Mouse (Mus musculus) liver, postnatal 0 days (tissue): ENCODE data around the gene Lrsam1. TPM values are rescaled to one million over a fixed set of nuclear protein-coding genes. Genes with fewer than 3 reads are reported as not detected.

Experiments
- ATAC-seq: fragments of 200-750 bp; cut with Nextera tagmentation; 2 replicates; pipeline ENCODE4 v1.8.0; 2017; ENCODE audit warnings: mild to moderate bottlenecking, moderate library complexity
- DNase-seq: peaks from one replicate; pipeline ENCODE4 v3.0.0-alpha.2; 2016
- H3K27ac ChIP-seq: fragments of 300-500 bp; sonication (generic); 2 replicates; pipeline ENCODE4 v1.5.1; 2014; ENCODE audit warnings: antibody characterized with exemption, moderate library complexity, mild to moderate bottlenecking, low read depth
- H3K27me3 ChIP-seq: fragments of 300-500 bp; sonication (generic); 2 replicates; pipeline ENCODE4 v1.6.1; 2014; ENCODE audit warnings: low read length, control low read depth, mixed read lengths; ENCODE audit not compliant: insufficient read depth
- H3K36me3 ChIP-seq: fragments of 300-500 bp; sonication (generic); replicated peaks from 2 replicates; pipeline ENCODE4 v1.6.1; 2014; ENCODE audit warnings: mild to moderate bottlenecking, control low read depth, low read length, moderate library complexity, mixed read lengths; ENCODE audit not compliant: insufficient read depth
- H3K4me1 ChIP-seq: fragments of 300-500 bp; sonication (generic); 2 replicates; pipeline ENCODE4 v1.6.1; 2014; ENCODE audit warnings: antibody characterized with exemption, mild to moderate bottlenecking, control low read depth; ENCODE audit not compliant: insufficient read depth
- H3K4me2 ChIP-seq: fragments of 300-500 bp; sonication (generic); 2 replicates; pipeline ENCODE4 v1.6.1; 2014; ENCODE audit warnings: low read depth, mild to moderate bottlenecking, low read length, moderate library complexity, mixed read lengths
- H3K4me3 ChIP-seq: fragments of 300-500 bp; sonication (generic); 2 replicates; pipeline ENCODE4 v1.5.1; 2014; ENCODE audit warnings: low read depth, low read length
- H3K9ac ChIP-seq: fragments of 300-500 bp; sonication (generic); replicated peaks from 2 replicates; pipeline ENCODE4 v1.6.1; 2014; ENCODE audit warnings: mild to moderate bottlenecking, moderate library complexity
- H3K9me3 ChIP-seq: fragments of 300-500 bp; sonication (generic); 2 replicates; pipeline ENCODE4 v1.6.1; 2016; ENCODE audit warnings: mild to moderate bottlenecking, control low read depth, low read length, mixed read lengths
- CTCF ChIP-seq: sonication (generic); IDR thresholded peaks from 2 replicates; pipeline ENCODE4 v1.5.1; 2016; ENCODE audit warnings: antibody characterized with exemption, low read depth
- EP300 ChIP-seq: IDR thresholded peaks from 2 replicates; pipeline ENCODE4 v1.6.1; 2016; ENCODE audit warnings: antibody characterized with exemption, low read depth, mild to moderate bottlenecking
- WGBS: fragments of 180-500 bp; shearing (Covaris S2); extraction: QIAGEN DNeasy Blood & Tissue Kit; methylation state at CpG from one replicate; pipeline ENCODE4 v1.1.7; 2014; ENCODE audit not compliant: insufficient replicate concordance; 5-methylcytosine and 5-hydroxymethylcytosine counted together
- polyA plus RNA-seq: library from polyadenylated mRNA; unstranded; fragments of >200 nt; fragmentation: Nextera tagmentation; extraction: Ambion mirVana; gene quantifications from 2 replicates; pipeline ENCODE4 v1.2.1, GENCODE M21; 2015

Lrsam1 gene
- polyA plus RNA-seq, 1 experiment from 2014 or later: 1.6 TPM

- no peak overlapping the region for H3K27ac ChIP-seq
- H3K9me3 ChIP-seq: no peaks in the 10 kb centered on the region
- ATAC-seq (no peak), DNase-seq (peak; percentile 59)
- H3K36me3 ChIP-seq: peaks cover 5% of the 10 kb centered on the region
- no peaks in the 10 kb centered on the region for H3K4me1 ChIP-seq
- no peaks in the 10 kb centered on the region for H3K27me3 ChIP-seq
- TF ChIP-seq CTCF (peak; percentile 75), EP300 (no peak)
- WGBS: 70% methylated on average over 5 of the region's 5 CpGs
- no peak overlapping the region for H3K4me3 ChIP-seq
- H3K4me2 ChIP-seq: no peak overlapping the region
- no peak overlapping the region for H3K9ac ChIP-seq
Observed at GRCm38 (mm10) chr2:32939418-32939817, 22.0 kb downstream of the Lrsam1 start.

- no peak overlapping the region for H3K27ac ChIP-seq
Observed at GRCm38 (mm10) chr2:32938741-32939140, 22.7 kb downstream of the Lrsam1 start.

GRCm38 (mm10) chr2:32931730-32932129 lies 29.7 kb downstream of the Lrsam1 start:
- Histone ChIP-seq H3K4me3 (no peak overlapping the region), H3K4me1 (peaks cover 4% of the 10 kb centered on the region; the same call in 1 of the 2 replicates), H3K36me3 (peaks cover 6% of the 10 kb centered on the region), H3K27me3 (no peaks in the 10 kb centered on the region), H3K4me2 (no peak overlapping the region), H3K9me3 (no peaks in the 10 kb centered on the region), H3K27ac (no peak overlapping the region), H3K9ac (no peak overlapping the region)
- WGBS: 63% methylated on average over 7 of the region's 7 CpGs
- TF ChIP-seq CTCF (no peak), EP300 (no peak)
- ATAC-seq: no peak
- no peak for DNase-seq

More at GRCm38 (mm10) chr2:32938741-32939140, 22.7 kb downstream of the Lrsam1 start:
- 81% methylated on average over 5 of the region's 5 CpGs for WGBS
- Histone ChIP-seq H3K4me2 (no peak overlapping the region), H3K36me3 (peaks cover 3% of the 10 kb centered on the region), H3K27me3 (no peaks in the 10 kb centered on the region), H3K9me3 (no peaks in the 10 kb centered on the region), H3K4me3 (no peak overlapping the region), H3K4me1 (no peaks in the 10 kb centered on the region), H3K9ac (no peak overlapping the region)
- TF ChIP-seq CTCF (no peak), EP300 (no peak)
- no peak for DNase-seq
- ATAC-seq: no peak

- Histone ChIP-seq H3K9me3 (no peaks in the 10 kb centered on the region), H3K4me1 (peaks cover 4% of the 10 kb centered on the region; the same call in 1 of the 2 replicates), H3K27ac (peak overlapping the region; percentile 68), H3K9ac (no peak overlapping the region), H3K36me3 (0 out of 2 replicates have a peak, but pooled peaks cover 6% of the 10 kb centered on the region), H3K4me3 (no peak overlapping the region), H3K4me2 (no peak overlapping the region), H3K27me3 (no peaks in the 10 kb centered on the region)
- DNase-seq (no peak), ATAC-seq (peak; percentile 67)
- WGBS: 73% methylated on average over 19 of the region's 19 CpGs
- no peak for TF ChIP-seq CTCF
- no peak for TF ChIP-seq EP300
Observed at GRCm38 (mm10) chr2:32928947-32929829, 32.2 kb downstream of the Lrsam1 start.

- Histone ChIP-seq H3K27ac (peak overlapping the region; percentile 68), H3K4me2 (no peak overlapping the region), H3K4me1 (peaks cover 4% of the 10 kb centered on the region; the same call in 1 of the 2 replicates), H3K36me3 (peaks cover 7% of the 10 kb centered on the region; the same call in 1 of the 2 replicates), H3K4me3 (no peak overlapping the region), H3K9ac (no peak overlapping the region), H3K9me3 (no peaks in the 10 kb centered on the region), H3K27me3 (no peaks in the 10 kb centered on the region)
- peak; percentile 79 for DNase-seq
- no peak for TF ChIP-seq EP300
- peak; percentile 89 for TF ChIP-seq CTCF
- 29% methylated on average over 9 of the region's 10 CpGs for WGBS
- ATAC-seq: peak; percentile 73
Observed at GRCm38 (mm10) chr2:32928235-32928946, 33.0 kb downstream of the Lrsam1 start.
